Mouse (Mus musculus): ENCODE data around the gene 4921504E06Rik. TPM values are rescaled to one million over a fixed set of nuclear protein-coding genes. Genes with fewer than 3 reads are reported as not detected.

The 4921504E06Rik gene
- not detected for total RNA-seq (2021)
- long read RNA-seq, experiment 1, partial matches to known transcripts, result 0 of 1 reads
- long read RNA-seq, experiment 1, other reads (novel, unspliced or antisense), result 1 of 1 reads
- long read RNA-seq, experiment 2, result 0 reads

- no peak for TF ChIP-seq CTCF (conservative IDR thresholded peaks at IDR 0.05)
- DNase-seq (ENCODE audit: low spot score in 2 of 2), result peak; percentile 76 to 87
- peak within 1 kb of the TSS; percentile 89 for H3K27ac ChIP-seq
- peak within 1 kb of the TSS; percentile 54 for H3K4me3 ChIP-seq
These were observed at the start of gene 4921504E06Rik for GRCm38 (mm10) chr2:19553821-19554592. TSS of gene 4921504E06Rik (minus strand) at chr2:19553914.

GRCm38 (mm10) chr2:19601386-19601925 is 47.7 kb upstream of the 4921504E06Rik start:
- no peak overlapping the region for H3K27ac ChIP-seq
- no peak overlapping the region for H3K4me3 ChIP-seq
- no peak for DNase-seq (ENCODE audit: low spot score in 2 of 2)
- TF ChIP-seq CTCF (conservative IDR thresholded peaks at IDR 0.05), result no peak

- no peak overlapping the region for H3K4me3 ChIP-seq
- DNase-seq (ENCODE audit: low spot score in 2 of 2), result no peak
- no peak for TF ChIP-seq CTCF (conservative IDR thresholded peaks at IDR 0.05)
- no peak overlapping the region for H3K27ac ChIP-seq
These were observed 47.1 kb upstream of the 4921504E06Rik start for GRCm38 (mm10) chr2:19600860-19601259.

- TF ChIP-seq CTCF (conservative IDR thresholded peaks at IDR 0.05), result no peak
- Histone ChIP-seq H3K27ac (peak overlapping the region; percentile 74), H3K4me3 (no peak overlapping the region)
- peak in 1 of 2 experiments; percentile 40 for DNase-seq (ENCODE audit: low spot score in 2 of 2)
These were observed 46.1 kb upstream of the 4921504E06Rik start for GRCm38 (mm10) chr2:19599801-19600200.

GRCm38 (mm10) chr2:19596988-19597387 is 43.3 kb upstream of the 4921504E06Rik start:
- DNase-seq (ENCODE audit: low spot score in 2 of 2), result no peak
- TF ChIP-seq CTCF (conservative IDR thresholded peaks at IDR 0.05), result no peak
- Histone ChIP-seq H3K4me3 (no peak overlapping the region), H3K27ac (no peak overlapping the region)

GRCm38 (mm10) chr2:19596426-19596825 is 42.7 kb upstream of the 4921504E06Rik start:
- no peak for TF ChIP-seq CTCF (conservative IDR thresholded peaks at IDR 0.05)
- DNase-seq (ENCODE audit: low spot score in 2 of 2), result no peak
- no peak overlapping the region for H3K27ac ChIP-seq
- no peak overlapping the region for H3K4me3 ChIP-seq

- no peak for DNase-seq (ENCODE audit: low spot score in 2 of 2)
- no peak for TF ChIP-seq CTCF (conservative IDR thresholded peaks at IDR 0.05)
- Histone ChIP-seq H3K27ac (no peak overlapping the region), H3K4me3 (no peak overlapping the region)
These were observed 41.1 kb upstream of the 4921504E06Rik start for GRCm38 (mm10) chr2:19594856-19595255.

GRCm38 (mm10) chr2:19579846-19580245 is 26.1 kb upstream of the 4921504E06Rik start:
- no peak for TF ChIP-seq CTCF (conservative IDR thresholded peaks at IDR 0.05)
- peak in 1 of 2 experiments; percentile 4 for DNase-seq (ENCODE audit: low spot score in 2 of 2)
- no peak overlapping the region for H3K4me3 ChIP-seq
- H3K27ac ChIP-seq, result no peak overlapping the region

GRCm38 (mm10) chr2:19579180-19579579 is 25.5 kb upstream of the 4921504E06Rik start:
- no peak for DNase-seq (ENCODE audit: low spot score in 2 of 2)
- Histone ChIP-seq H3K27ac (no peak overlapping the region), H3K4me3 (no peak overlapping the region)
- no peak for TF ChIP-seq CTCF (conservative IDR thresholded peaks at IDR 0.05)

GRCm38 (mm10) chr2:19562114-19562829 is 8.6 kb upstream of the 4921504E06Rik start:
- no peak for DNase-seq (ENCODE audit: low spot score in 2 of 2)
- Histone ChIP-seq H3K4me3 (no peak overlapping the region), H3K27ac (no peak overlapping the region)
- TF ChIP-seq CTCF (conservative IDR thresholded peaks at IDR 0.05), result no peak

- H3K4me3 ChIP-seq, result no peak overlapping the region
- DNase-seq (ENCODE audit: low spot score in 2 of 2), result no peak
- TF ChIP-seq CTCF (conservative IDR thresholded peaks at IDR 0.05), result no peak
- H3K27ac ChIP-seq, result no peak overlapping the region
These were observed 6.9 kb upstream of the 4921504E06Rik start for GRCm38 (mm10) chr2:19560654-19561053.

GRCm38 (mm10) chr2:19560071-19560470 is 6.4 kb upstream of the 4921504E06Rik start:
- no peak for TF ChIP-seq CTCF (conservative IDR thresholded peaks at IDR 0.05)
- Histone ChIP-seq H3K27ac (no peak overlapping the region), H3K4me3 (no peak overlapping the region)
- DNase-seq (ENCODE audit: low spot score in 2 of 2), result no peak

- TF ChIP-seq CTCF (conservative IDR thresholded peaks at IDR 0.05), result no peak
- Histone ChIP-seq H3K4me3 (no peak overlapping the region), H3K27ac (no peak overlapping the region)
- DNase-seq (ENCODE audit: low spot score in 2 of 2), result no peak
These were observed 2.3 kb downstream of the 4921504E06Rik start for GRCm38 (mm10) chr2:19551396-19551795.

Measured in layer of hippocampus, adult 2 months (tissue).